In the genomic region with DNA sequence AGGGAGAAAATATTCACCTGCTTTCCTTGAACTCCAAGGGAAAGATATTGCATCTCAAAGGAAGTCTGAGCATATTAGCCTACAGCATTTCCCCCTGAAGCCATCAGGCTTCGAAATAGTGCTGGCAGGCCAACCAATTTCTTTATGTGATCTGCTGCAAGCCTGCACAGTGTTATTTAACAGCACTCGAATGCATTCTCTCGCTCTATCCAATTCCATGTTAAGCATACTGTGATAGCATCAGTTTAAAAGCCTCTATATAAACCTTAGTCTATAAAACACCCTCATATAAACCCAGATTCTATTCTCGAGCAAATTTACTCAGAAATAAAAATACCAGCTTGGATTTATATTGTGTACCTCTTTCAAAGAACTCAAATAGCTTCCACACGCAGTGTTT, we compare ENCODE assay signal across 28 mouse cellular contexts.
A peak's percentile ranks its signal among the peaks of the same experiment; 100 is the strongest.
DNase-seq lines count a peak whose midpoint lies in the region; ATAC-seq and TF ChIP-seq lines count a peak whose summit lies in the region.
"Had no signal": no experiment of that assay in that cellular context is flagged by ENCODE, and none has a peak within 500 bp of the region (broad histone marks: within the 10 kb centered on the region; RNA-seq: fewer than 3 reads in every experiment).

No protein-coding gene starts in this region.

- WGBS in midbrain, embryonic 13.5 days = 80% methylated on average over 5 of the region's 5 CpGs
- 88% methylated on average over 5 of the region's 5 CpGs for WGBS in midbrain, embryonic 10.5 days
- 54% methylated on average over 5 of the region's 5 CpGs for WGBS in neural tube, embryonic 15.5 days
- WGBS in midbrain, postnatal 0 days = 59% methylated on average over 5 of the region's 5 CpGs
- 97% methylated on average over 5 of the region's 5 CpGs for WGBS in thymus, adult 2 months

- no peak for TF ChIP-seq POLR2A in thymus, adult 2 months (IDR thresholded peaks at IDR 0.05; ENCODE audit: control insufficient read depth, extremely low read depth, insufficient read depth, low read length, poor library complexity)

- no peak for TF ChIP-seq CTCF in midbrain, postnatal 0 days (IDR thresholded peaks at IDR 0.05)
- no peak for TF ChIP-seq CTCF in thymus, adult 2 months (IDR thresholded peaks at IDR 0.05; ENCODE audit: borderline replicate concordance, control insufficient read depth, extremely low read depth, insufficient read depth, low read length, poor library complexity)

- no peak overlapping the region for H3K9ac ChIP-seq in midbrain, embryonic 13.5 days (replicated peaks)
- H3K9ac ChIP-seq in neural tube, embryonic 15.5 days (replicated peaks) = no peak overlapping the region
- H3K9ac ChIP-seq in midbrain, postnatal 0 days (replicated peaks; ENCODE audit: low read length, poor library complexity, severe bottlenecking) = no peak overlapping the region
- H3K9ac ChIP-seq: embryonic facial prominence, embryonic 13.5 days; forebrain, embryonic 13.5 days; heart, embryonic 13.5 days; hindbrain, embryonic 15.5 days had no signal

- no peaks in the 10 kb centered on the region for H3K36me3 ChIP-seq in midbrain, embryonic 13.5 days
- H3K36me3 ChIP-seq in midbrain, embryonic 10.5 days = no peaks in the 10 kb centered on the region
- no peaks in the 10 kb centered on the region for H3K36me3 ChIP-seq in neural tube, embryonic 15.5 days
- no peaks in the 10 kb centered on the region for H3K36me3 ChIP-seq in midbrain, postnatal 0 days (ENCODE audit: insufficient read depth, low read length)
- 0 out of 2 replicates have a peak, but pooled peaks cover 7% of the 10 kb centered on the region for H3K36me3 ChIP-seq in thymus, adult 2 months (ENCODE audit: control insufficient read depth, insufficient read depth, low read length)
- H3K36me3 ChIP-seq: embryonic facial prominence, embryonic 10.5 days; embryonic facial prominence, embryonic 13.5 days; heart, embryonic 10.5 days; heart, embryonic 13.5 days; hindbrain, embryonic 15.5 days had no signal

- H3K27ac ChIP-seq in midbrain, embryonic 13.5 days = peak overlapping the region; percentile 12; the same call in 1 of the 2 replicates
- H3K27ac ChIP-seq in midbrain, embryonic 10.5 days (replicated peaks) = no peak overlapping the region
- peak overlapping the region; percentile 37; the same call in 1 of the 2 replicates for H3K27ac ChIP-seq in neural tube, embryonic 15.5 days (replicated peaks)
- H3K27ac ChIP-seq in midbrain, postnatal 0 days (ENCODE audit: low read depth, low read length) = peak overlapping the region; percentile 28; the same call in 1 of the 2 replicates
- H3K27ac ChIP-seq in thymus, adult 2 months (ENCODE audit: control insufficient read depth, insufficient read depth, low read length) = no peak overlapping the region
- H3K27ac ChIP-seq: embryonic facial prominence, embryonic 10.5 days; embryonic facial prominence, embryonic 13.5 days; forebrain, embryonic 13.5 days; heart, adult 2 months; heart, embryonic 10.5 days; heart, embryonic 13.5 days; hindbrain, embryonic 15.5 days had no signal

- H3K9me3 ChIP-seq in midbrain, embryonic 13.5 days = no peaks in the 10 kb centered on the region
- no peaks in the 10 kb centered on the region for H3K9me3 ChIP-seq in midbrain, embryonic 10.5 days (replicated peaks)
- H3K9me3 ChIP-seq in neural tube, embryonic 15.5 days (replicated peaks) = no peaks in the 10 kb centered on the region
- H3K9me3 ChIP-seq in midbrain, postnatal 0 days (ENCODE audit: low read length) = no peaks in the 10 kb centered on the region
- H3K9me3 ChIP-seq: embryonic facial prominence, embryonic 10.5 days; embryonic facial prominence, embryonic 13.5 days; forebrain, embryonic 13.5 days; heart, embryonic 10.5 days; heart, embryonic 13.5 days; hindbrain, embryonic 15.5 days had no signal

- no peak overlapping the region for H3K4me3 ChIP-seq in midbrain, embryonic 13.5 days (replicated peaks)
- H3K4me3 ChIP-seq in midbrain, embryonic 10.5 days = no peak overlapping the region
- no peak overlapping the region for H3K4me3 ChIP-seq in neural tube, embryonic 15.5 days (replicated peaks)
- H3K4me3 ChIP-seq in midbrain, postnatal 0 days (ENCODE audit: low read depth, low read length) = no peak overlapping the region
- H3K4me3 ChIP-seq in thymus, adult 2 months (ENCODE audit: control insufficient read depth, insufficient read depth, low read length) = no peak overlapping the region
- H3K4me3 ChIP-seq: embryonic facial prominence, embryonic 10.5 days; embryonic facial prominence, embryonic 13.5 days; erythroblast, embryonic 14.5 days; forebrain, embryonic 13.5 days; heart, adult 2 months; heart, embryonic 10.5 days; heart, embryonic 13.5 days; hindbrain, embryonic 15.5 days had no signal

- no peak for DNase-seq in frontal cortex, postnatal 36 days (ENCODE audit: low spot score in 2 of 2)
- DNase-seq in midbrain, embryonic 10.5 days (ENCODE audit: low spot score) = no peak
- no peak for DNase-seq in neural tube, embryonic 10.5 days (ENCODE audit: extremely low spot score, low spot score)
- DNase-seq in midbrain, postnatal 0 days (ENCODE audit: low spot score) = no peak
- no peak for DNase-seq in thymus, adult 2 months
- DNase-seq: adrenal gland, adult 2 months; adrenal gland, postnatal 14 days; cerebellum, adult 11-12 months; cerebellum, adult 8-10 months; cerebellum, postnatal 10 days; cerebellum, postnatal 36 days; embryo, embryonic 11 days; gastrocnemius, postnatal 10 days; gastrocnemius, postnatal 36 days; heart, adult 2 months; heart, postnatal 14 days; heart, postnatal 4 days had no signal

- no peak overlapping the region for H3K4me2 ChIP-seq in midbrain, embryonic 13.5 days (replicated peaks)
- H3K4me2 ChIP-seq in neural tube, embryonic 15.5 days = no peak overlapping the region
- no peak overlapping the region for H3K4me2 ChIP-seq in midbrain, postnatal 0 days (ENCODE audit: low read depth, low read length, poor library complexity, severe bottlenecking)
- H3K4me2 ChIP-seq: embryonic facial prominence, embryonic 13.5 days; forebrain, embryonic 13.5 days; heart, embryonic 13.5 days; hindbrain, embryonic 15.5 days had no signal

- H3K27me3 ChIP-seq in midbrain, embryonic 13.5 days = no peaks in the 10 kb centered on the region
- H3K27me3 ChIP-seq in midbrain, embryonic 10.5 days (ENCODE audit: low read depth, poor library complexity, severe bottlenecking) = no peaks in the 10 kb centered on the region
- no peaks in the 10 kb centered on the region for H3K27me3 ChIP-seq in neural tube, embryonic 15.5 days (replicated peaks)
- H3K27me3 ChIP-seq in midbrain, postnatal 0 days (ENCODE audit: insufficient read depth, low read length) = no peaks in the 10 kb centered on the region
- H3K27me3 ChIP-seq in thymus, adult 2 months (ENCODE audit: control insufficient read depth, insufficient read depth, low read length) = no peaks in the 10 kb centered on the region
- H3K27me3 ChIP-seq: embryonic facial prominence, embryonic 13.5 days; forebrain, embryonic 13.5 days; heart, embryonic 13.5 days; hindbrain, embryonic 15.5 days had no signal

- peak; percentile 41 for ATAC-seq in frontal cortex, adult (ENCODE audit: low TSS enrichment)
- no peak for ATAC-seq in midbrain, embryonic 13.5 days
- ATAC-seq in neural tube, embryonic 15.5 days (ENCODE audit: low FRiP score) = no peak
- ATAC-seq in midbrain, postnatal 0 days (ENCODE audit: low FRiP score) = no peak
- ATAC-seq: CD4-positive, CD25-positive, alpha-beta regulatory T cell, adult 4 months; forebrain, embryonic 13.5 days had no signal

- H3K4me1 ChIP-seq in midbrain, embryonic 13.5 days (replicated peaks) = peaks cover 20% of the 10 kb centered on the region
- H3K4me1 ChIP-seq in midbrain, embryonic 10.5 days = peaks cover 13% of the 10 kb centered on the region
- H3K4me1 ChIP-seq in neural tube, embryonic 15.5 days = peaks cover 10% of the 10 kb centered on the region
- H3K4me1 ChIP-seq in midbrain, postnatal 0 days (ENCODE audit: insufficient read depth, low read length) = peaks cover 8% of the 10 kb centered on the region; the same call in 1 of the 2 replicates
- H3K4me1 ChIP-seq in thymus, adult 2 months (replicated peaks; ENCODE audit: control insufficient read depth, insufficient read depth, low read length) = no peaks in the 10 kb centered on the region
- H3K4me1 ChIP-seq: embryonic facial prominence, embryonic 10.5 days; embryonic facial prominence, embryonic 13.5 days; heart, embryonic 10.5 days; heart, embryonic 13.5 days had no signal

Comparison
In these comparisons a context has a peak if more than half of its experiments do, and no peak if none do; other contexts are left out.
1. H3K27ac ChIP-seq: peak in midbrain, embryonic 13.5 days (single experiment), neural tube, embryonic 15.5 days (single experiment) and midbrain, postnatal 0 days (single experiment); none in midbrain, embryonic 10.5 days (single experiment) and thymus, adult 2 months (single experiment).